Mouse (Mus musculus) stomach, postnatal 0 days (tissue): ENCODE measurements around the gene Ms4a8a. TPM values are rescaled to one million over a fixed set of nuclear protein-coding genes. Genes with fewer than 3 reads are reported as not detected.
A peak's percentile ranks its signal among the peaks of the same experiment; 100 is the strongest.

Source experiments
- ATAC-seq: fragments of 200-750 bp; cut with Nextera tagmentation; 2 replicates; pipeline ENCODE4 v1.8.0; 2017; ENCODE audit not compliant: low FRiP score, low TSS enrichment
- DNase-seq: peaks from one replicate; pipeline ENCODE4 v3.0.0-alpha.2; 2016; ENCODE audit warnings: low spot score
- H3K27ac ChIP-seq: fragments of 300-500 bp; sonication (generic); replicated peaks from 2 replicates; pipeline ENCODE4 v1.5.1; 2014; ENCODE audit warnings: mild to moderate bottlenecking, control low read depth
- H3K27me3 ChIP-seq: fragments of 300-500 bp; sonication (generic); 2 replicates; pipeline ENCODE4 v1.6.1; 2014; ENCODE audit warnings: low read length; ENCODE audit not compliant: control insufficient read depth, insufficient read depth
- H3K36me3 ChIP-seq: fragments of 300-500 bp; sonication (generic); 2 replicates; pipeline ENCODE4 v1.6.1; 2014; ENCODE audit warnings: low read length, mixed read lengths; ENCODE audit not compliant: control insufficient read depth, insufficient read depth
- H3K4me1 ChIP-seq: fragments of 300-500 bp; sonication (generic); replicated peaks from 2 replicates; pipeline ENCODE4 v1.6.1; 2014; ENCODE audit warnings: antibody characterized with exemption; ENCODE audit not compliant: control insufficient read depth, insufficient read depth
- H3K4me2 ChIP-seq: fragments of 300-500 bp; sonication (generic); replicated peaks from 2 replicates; pipeline ENCODE4 v1.6.1; 2014; ENCODE audit warnings: low read depth, mild to moderate bottlenecking, control low read depth, moderate library complexity
- H3K4me3 ChIP-seq: fragments of 300-500 bp; sonication (generic); 2 replicates; pipeline ENCODE4 v1.5.1; 2014; ENCODE audit warnings: low read depth, low read length, control low read depth
- H3K9ac ChIP-seq: fragments of 300-500 bp; sonication (generic); 2 replicates; pipeline ENCODE4 v1.6.1; 2014; ENCODE audit warnings: mild to moderate bottlenecking, low read length, control low read depth, mixed read lengths
- H3K9me3 ChIP-seq: fragments of 300-500 bp; sonication (generic); 2 replicates; pipeline ENCODE4 v1.6.1; 2016; ENCODE audit warnings: low read length; ENCODE audit not compliant: control insufficient read depth
- CTCF ChIP-seq: IDR thresholded peaks from 2 replicates; pipeline ENCODE4 v1.5.1; 2016; ENCODE audit warnings: antibody characterized with exemption, low read depth, mild to moderate bottlenecking, moderate library complexity
- EP300 ChIP-seq: optimal IDR thresholded peaks from 2 replicates; pipeline ENCODE3; 2016; ENCODE audit warnings: antibody characterized with exemption
- WGBS: fragments of 180-500 bp; shearing (Covaris S2); extraction: QIAGEN DNeasy Blood & Tissue Kit; methylation state at CpG from one replicate; pipeline ENCODE4 v1.1.7; 2014; 5-methylcytosine and 5-hydroxymethylcytosine counted together
- polyA plus RNA-seq: library from polyadenylated mRNA; unstranded; fragments of >200 nt; fragmentation: Nextera tagmentation; extraction: Ambion mirVana; gene quantifications from 2 replicates; pipeline ENCODE4 v1.2.1, GENCODE M21; 2015

Ms4a8a gene
- polyA plus RNA-seq, 1 experiment from 2014 or later = 22.3 TPM

DNA sequence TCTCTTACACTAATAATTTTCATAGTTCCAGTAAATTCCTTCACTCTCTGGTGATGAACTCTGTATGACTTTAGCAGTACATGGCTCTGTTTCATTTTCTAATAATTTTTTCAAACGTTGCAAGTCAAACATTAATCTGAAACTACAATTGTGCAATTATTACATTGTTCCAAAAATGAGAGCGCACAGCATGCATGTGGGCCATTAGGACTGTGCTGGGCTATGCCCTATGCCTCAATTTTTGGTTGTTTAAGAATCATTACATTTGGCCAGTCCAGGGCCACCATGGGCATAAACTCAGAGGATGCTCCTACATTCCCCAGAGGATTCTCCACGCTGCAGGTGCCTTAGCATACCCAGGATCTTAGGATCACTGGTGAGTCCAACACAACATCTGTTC, 27.6 kb downstream of the Ms4a8a start:
- Histone ChIP-seq H3K36me3 (no peaks in the 10 kb centered on the region), H3K27me3 (no peaks in the 10 kb centered on the region), H3K4me2 (no peak overlapping the region), H3K27ac (no peak overlapping the region; the same call in 1 of the 2 replicates), H3K9me3 (no peaks in the 10 kb centered on the region), H3K9ac (no peak overlapping the region), H3K4me3 (no peak overlapping the region), H3K4me1 (0 out of 2 replicates have a peak, but pooled peaks cover under 1% of the 10 kb centered on the region)
- TF ChIP-seq EP300 = no peak
- TF ChIP-seq CTCF = no peak
- ATAC-seq (peak; percentile 27), DNase-seq (no peak)
- WGBS = 54% methylated on average over 3 of the region's 3 CpGs

DNA sequence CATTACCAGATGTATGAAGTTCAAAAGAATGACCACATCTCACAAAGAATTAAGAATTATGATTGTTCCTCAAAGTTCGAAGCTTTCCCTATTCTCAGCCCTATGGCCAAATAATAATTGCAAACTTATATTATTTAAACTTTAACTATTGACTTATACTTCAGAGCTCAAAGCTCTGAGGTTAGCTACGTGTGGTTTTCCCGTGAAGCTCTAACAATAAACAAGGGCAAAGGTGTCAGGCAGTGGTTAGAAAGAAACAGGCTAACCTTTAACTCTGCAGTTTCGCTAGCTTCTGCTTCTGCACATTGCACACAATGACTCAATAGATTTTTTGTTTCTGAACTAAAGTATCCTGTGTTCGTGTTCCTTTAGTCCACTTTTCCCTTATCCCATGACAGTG, 28.0 kb downstream of the Ms4a8a start:
- DNase-seq = no peak
- WGBS = 42% methylated on average over 5 of the region's 5 CpGs
- H3K9me3 ChIP-seq = no peaks in the 10 kb centered on the region
- H3K4me1 ChIP-seq = 0 out of 2 replicates have a peak, but pooled peaks cover 3% of the 10 kb centered on the region
- H3K27ac ChIP-seq = no peak overlapping the region
- no peak for TF ChIP-seq CTCF
- no peak for TF ChIP-seq EP300
- no peak overlapping the region for H3K9ac ChIP-seq
- H3K36me3 ChIP-seq = no peaks in the 10 kb centered on the region
- peak; percentile 45 for ATAC-seq
- no peak overlapping the region for H3K4me3 ChIP-seq
- no peaks in the 10 kb centered on the region for H3K27me3 ChIP-seq
- H3K4me2 ChIP-seq = no peak overlapping the region

DNA sequence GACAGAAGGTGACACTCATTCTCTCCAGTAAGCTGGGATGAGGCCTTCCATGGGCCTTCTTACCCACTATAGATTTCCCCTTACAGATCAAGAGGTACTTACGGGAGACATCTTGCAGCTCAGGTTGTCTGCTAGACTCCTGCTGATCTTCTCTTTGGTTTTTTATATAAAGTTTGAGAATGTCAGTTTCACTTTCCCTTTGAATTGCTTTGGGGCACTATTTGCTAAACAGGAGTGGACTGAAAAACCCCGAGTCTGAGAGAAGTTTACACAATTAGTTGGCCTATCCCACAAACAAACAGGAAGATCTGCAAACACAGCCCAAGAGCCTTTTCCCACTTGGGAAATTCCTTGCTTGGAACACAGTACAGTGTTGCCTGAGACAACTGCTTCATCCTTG, 30.6 kb downstream of the Ms4a8a start:
- 0 out of 2 replicates have a peak overlapping the region, but pooled peaks have one; percentile 71 for H3K27ac ChIP-seq

GRCm38 (mm10) chr19:11049426-11049825, 31.5 kb downstream of the Ms4a8a start:
- H3K9ac ChIP-seq = no peak overlapping the region
- H3K9me3 ChIP-seq = no peaks in the 10 kb centered on the region
- H3K4me3 ChIP-seq = no peak overlapping the region
- H3K4me2 ChIP-seq = no peak overlapping the region
- H3K36me3 ChIP-seq = no peaks in the 10 kb centered on the region
- TF ChIP-seq EP300 (no peak), CTCF (no peak)
- DNase-seq (peak; percentile 31), ATAC-seq (peak; percentile 73)
- H3K27ac ChIP-seq = peak overlapping the region; percentile 71; the same call in 1 of the 2 replicates
- H3K4me1 ChIP-seq = 0 out of 2 replicates have a peak, but pooled peaks cover 3% of the 10 kb centered on the region
- H3K27me3 ChIP-seq = no peaks in the 10 kb centered on the region

More for the DNA sequence above, 30.6 kb downstream of the Ms4a8a start:
- Histone ChIP-seq H3K9me3 (no peaks in the 10 kb centered on the region), H3K4me2 (no peak overlapping the region), H3K9ac (no peak overlapping the region), H3K27me3 (no peaks in the 10 kb centered on the region), H3K36me3 (no peaks in the 10 kb centered on the region), H3K4me3 (no peak overlapping the region), H3K4me1 (0 out of 2 replicates have a peak, but pooled peaks cover 3% of the 10 kb centered on the region)
- TF ChIP-seq EP300 = no peak
- no peak for TF ChIP-seq CTCF
- ATAC-seq (no peak), DNase-seq (no peak)
- 48% methylated on average over 2 of the region's 2 CpGs for WGBS

- DNase-seq = no peak
- H3K4me2 ChIP-seq = no peak overlapping the region
- no peak overlapping the region for H3K4me3 ChIP-seq
- 75% methylated on average over 1 of the region's 1 CpGs for WGBS
- no peak overlapping the region for H3K9ac ChIP-seq
- H3K9me3 ChIP-seq = no peaks in the 10 kb centered on the region
- H3K27me3 ChIP-seq = no peaks in the 10 kb centered on the region
- H3K27ac ChIP-seq = no peak overlapping the region
- no peak for TF ChIP-seq CTCF
- no peak for TF ChIP-seq EP300
- H3K4me1 ChIP-seq = 0 out of 2 replicates have a peak, but pooled peaks cover 3% of the 10 kb centered on the region
- ATAC-seq = no peak
- H3K36me3 ChIP-seq = no peaks in the 10 kb centered on the region
Measured at GRCm38 (mm10) chr19:11048503-11048902, 32.4 kb downstream of the Ms4a8a start.

DNA sequence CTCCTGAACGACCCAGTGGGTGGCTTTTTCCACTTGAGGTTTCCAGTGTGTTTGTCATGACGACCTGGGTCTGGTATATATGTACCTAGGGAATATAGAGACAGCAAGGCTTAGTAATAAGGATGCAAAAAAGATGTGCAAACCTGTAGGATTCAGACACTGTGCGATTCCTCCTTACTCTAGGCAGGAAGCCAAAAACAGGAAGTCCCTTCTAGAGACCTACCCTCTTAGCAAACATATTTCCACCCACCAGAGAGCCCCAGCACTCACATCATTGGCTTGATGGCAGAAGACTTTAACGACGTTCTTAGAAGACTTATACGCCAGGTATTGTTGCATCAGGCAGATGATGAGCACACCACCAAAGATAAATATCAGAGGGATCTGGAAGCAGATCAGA, 32.9 kb downstream of the Ms4a8a start:
- H3K36me3 ChIP-seq = no peaks in the 10 kb centered on the region
- no peak overlapping the region for H3K9ac ChIP-seq
- no peaks in the 10 kb centered on the region for H3K9me3 ChIP-seq
- H3K4me3 ChIP-seq = no peak overlapping the region
- TF ChIP-seq CTCF (no peak), EP300 (no peak)
- WGBS = 66% methylated on average over 6 of the region's 6 CpGs
- no peak overlapping the region for H3K27ac ChIP-seq
- no peaks in the 10 kb centered on the region for H3K27me3 ChIP-seq
- ATAC-seq (no peak), DNase-seq (no peak)
- 0 out of 2 replicates have a peak, but pooled peaks cover 3% of the 10 kb centered on the region for H3K4me1 ChIP-seq
- H3K4me2 ChIP-seq = no peak overlapping the region
